Comparison of ENCODE assay signal across 20 mouse cellular contexts in genomic region chr1:105784257-105785016, GRCm38 (mm10). TPM values are rescaled to one million over a fixed set of nuclear protein-coding genes. Genes with fewer than 3 reads are reported as not detected.
DNase-seq lines count a peak whose midpoint lies in the region; ATAC-seq and TF ChIP-seq lines count a peak whose summit lies in the region.
"Had no signal": no experiment of that assay in that cellular context is flagged by ENCODE, and none has a peak within 500 bp of the region (broad histone marks: within the 10 kb centered on the region; RNA-seq: fewer than 3 reads in every experiment).

No protein-coding gene starts in this region.

- ATAC-seq in lung, embryonic 14.5 days (ENCODE audit: insufficient read depth) = no peak
- ATAC-seq in intestine, embryonic 14.5 days (replicated peaks; ENCODE audit: low FRiP score, low TSS enrichment, low read depth) = peak; percentile 33
- no peak for ATAC-seq in stomach, embryonic 15.5 days (ENCODE audit: insufficient read depth, low FRiP score, low read depth)
- ATAC-seq: forebrain, embryonic 13.5 days; liver, postnatal 0 days had no signal

- H3K4me1 ChIP-seq in kidney, adult 2 months (ENCODE audit: control insufficient read depth, insufficient read depth, low read length) = no peaks in the 10 kb centered on the region
- 0 out of 2 replicates have a peak, but pooled peaks cover 3% of the 10 kb centered on the region for H3K4me1 ChIP-seq in lung, embryonic 14.5 days (ENCODE audit: insufficient read depth)
- H3K4me1 ChIP-seq in intestine, embryonic 14.5 days (replicated peaks; ENCODE audit: control insufficient read depth, insufficient read depth, low read length) = peaks cover 14% of the 10 kb centered on the region; the same call in 1 of the 2 replicates
- 0 out of 2 replicates have a peak, but pooled peaks cover 5% of the 10 kb centered on the region for H3K4me1 ChIP-seq in stomach, embryonic 15.5 days

- H3K36me3 ChIP-seq in kidney, adult 2 months (ENCODE audit: control insufficient read depth, insufficient read depth, low read length) = no peaks in the 10 kb centered on the region
- no peaks in the 10 kb centered on the region for H3K36me3 ChIP-seq in lung, embryonic 14.5 days (ENCODE audit: insufficient read depth)
- no peaks in the 10 kb centered on the region for H3K36me3 ChIP-seq in intestine, embryonic 14.5 days (ENCODE audit: control insufficient read depth, insufficient read depth, low read length)
- no peaks in the 10 kb centered on the region for H3K36me3 ChIP-seq in stomach, embryonic 15.5 days
- H3K36me3 ChIP-seq: heart, embryonic 15.5 days; hindbrain, embryonic 13.5 days; limb, embryonic 12.5 days; midbrain, embryonic 12.5 days had no signal

- no peak overlapping the region for H3K4me3 ChIP-seq in kidney, adult 2 months (ENCODE audit: insufficient read depth, low read depth, low read length)
- H3K4me3 ChIP-seq in lung, embryonic 14.5 days (ENCODE audit: low read depth, low read length) = no peak overlapping the region
- H3K4me3 ChIP-seq in intestine, embryonic 14.5 days (ENCODE audit: low read depth, low read length) = no peak overlapping the region
- no peak overlapping the region for H3K4me3 ChIP-seq in stomach, embryonic 15.5 days (replicated peaks)
- H3K4me3 ChIP-seq: forebrain, embryonic 13.5 days; heart, embryonic 15.5 days; hindbrain, embryonic 13.5 days; limb, embryonic 12.5 days; midbrain, embryonic 12.5 days had no signal

- H3K9ac ChIP-seq in lung, embryonic 14.5 days = no peak overlapping the region
- no peak overlapping the region for H3K9ac ChIP-seq in intestine, embryonic 14.5 days (ENCODE audit: low read length)
- no peak overlapping the region for H3K9ac ChIP-seq in stomach, embryonic 15.5 days
- H3K9ac ChIP-seq: forebrain, embryonic 13.5 days; heart, embryonic 15.5 days; hindbrain, embryonic 13.5 days; limb, embryonic 12.5 days; liver, postnatal 0 days; midbrain, embryonic 12.5 days had no signal

- H3K4me2 ChIP-seq in lung, embryonic 14.5 days = no peak overlapping the region
- H3K4me2 ChIP-seq in intestine, embryonic 14.5 days (ENCODE audit: low read length) = peak overlapping the region; percentile 30; the same call in 1 of the 2 replicates
- H3K4me2 ChIP-seq in stomach, embryonic 15.5 days = no peak overlapping the region
- H3K4me2 ChIP-seq: forebrain, embryonic 13.5 days; heart, embryonic 15.5 days; hindbrain, embryonic 13.5 days; limb, embryonic 12.5 days; liver, embryonic 11.5 days; midbrain, embryonic 12.5 days had no signal

- 70% methylated on average over 5 of the region's 5 CpGs for WGBS in kidney, adult 2 months
- WGBS in lung, embryonic 14.5 days = 61% methylated on average over 5 of the region's 5 CpGs
- 41% methylated on average over 5 of the region's 5 CpGs for WGBS in intestine, embryonic 14.5 days
- 53% methylated on average over 5 of the region's 5 CpGs for WGBS in stomach, embryonic 15.5 days

- H3K27ac ChIP-seq in kidney, adult 2 months (ENCODE audit: insufficient read depth, low read depth, low read length) = 0 out of 2 replicates have a peak overlapping the region, but pooled peaks have one; percentile 61
- H3K27ac ChIP-seq in lung, embryonic 14.5 days (ENCODE audit: low read depth) = 0 out of 2 replicates have a peak overlapping the region, but pooled peaks have one; percentile 30
- peak overlapping the region; percentile 78 for H3K27ac ChIP-seq in intestine, embryonic 14.5 days (ENCODE audit: low read depth)
- H3K27ac ChIP-seq in stomach, embryonic 15.5 days = peak overlapping the region; percentile 63; the same call in 1 of the 2 replicates
- H3K27ac ChIP-seq: forebrain, embryonic 13.5 days; heart, embryonic 15.5 days; hindbrain, embryonic 13.5 days; limb, embryonic 12.5 days; midbrain, embryonic 12.5 days had no signal

- no peak for TF ChIP-seq POLR2A in kidney, adult 2 months (IDR thresholded peaks at IDR 0.05; ENCODE audit: low read depth, low read length)

- no peak for TF ChIP-seq CTCF in kidney, adult 2 months (conservative IDR thresholded peaks at IDR 0.05; ENCODE audit: insufficient read depth, insufficient read length, low read depth, low read length)
- TF ChIP-seq CTCF in lung, embryonic 14.5 days (IDR thresholded peaks at IDR 0.05; ENCODE audit: low read depth) = no peak

- H3K27me3 ChIP-seq in kidney, adult 2 months (replicated peaks; ENCODE audit: control insufficient read depth, insufficient read depth, low read length) = no peaks in the 10 kb centered on the region
- H3K27me3 ChIP-seq in lung, embryonic 14.5 days (ENCODE audit: insufficient read depth, low read length) = peaks cover 20% of the 10 kb centered on the region
- H3K27me3 ChIP-seq in intestine, embryonic 14.5 days (replicated peaks; ENCODE audit: control insufficient read depth, insufficient read depth, low read length) = peaks cover 8% of the 10 kb centered on the region
- H3K27me3 ChIP-seq in stomach, embryonic 15.5 days (replicated peaks) = 0 out of 2 replicates have a peak, but pooled peaks cover 5% of the 10 kb centered on the region

- no peaks in the 10 kb centered on the region for H3K9me3 ChIP-seq in lung, embryonic 14.5 days (ENCODE audit: low read depth, low read length)
- no peaks in the 10 kb centered on the region for H3K9me3 ChIP-seq in intestine, embryonic 14.5 days (ENCODE audit: control insufficient read depth, low read length)
- no peaks in the 10 kb centered on the region for H3K9me3 ChIP-seq in stomach, embryonic 15.5 days
- H3K9me3 ChIP-seq: forebrain, embryonic 13.5 days; heart, embryonic 15.5 days; hindbrain, embryonic 13.5 days; limb, embryonic 12.5 days; midbrain, embryonic 12.5 days had no signal

- peak; percentile 41 for DNase-seq in kidney, adult 2 months
- DNase-seq in kidney, postnatal 4 days = no peak
- no peak for DNase-seq in lung, embryonic 14.5 days
- DNase-seq in lung, adult 18-20 months = no peak
- DNase-seq in intestine, embryonic 14.5 days (ENCODE audit: low spot score) = peak; percentile 68
- DNase-seq in adrenal gland, postnatal 10 days = no peak
- DNase-seq: adrenal gland, postnatal 14 days; cerebellum, adult 8-10 months; cerebellum, postnatal 36 days; gastrocnemius, postnatal 36 days; heart, postnatal 36 days; liver, postnatal 0 days; thymus, postnatal 36 days had no signal

RNA-seq across cellular contexts. Expression of gene Tnfrsf11a, which starts 3.9 kb away (rescaled TPM):
- polyA plus RNA-seq in kidney, adult 2 months (2012; rRNA removed) = 2.6 and 3.0 TPM in 2 replicates
- polyA plus RNA-seq in lung, embryonic 14.5 days (2014; fragmentation: Nextera tagmentation; extraction: Ambion mirVana) = 2.1 and 2.4 TPM in 2 replicates
- polyA plus RNA-seq in intestine, embryonic 14.5 days (2014; fragmentation: Nextera tagmentation; extraction: Ambion mirVana) = 6.3 and 7.2 TPM in 2 replicates
- polyA plus RNA-seq in stomach, embryonic 15.5 days (2015; fragmentation: Nextera tagmentation; extraction: Ambion mirVana) = 4.1 TPM in 2 replicates
- 1 to 10 TPM; 2.9 to 3.3 TPM for total RNA-seq in adrenal gland, postnatal 10 days (2021)

Comparison
In these comparisons a context has a peak if more than half of its experiments do, and no peak if none do; other contexts are left out.
1. DNase-seq: peak in kidney, adult 2 months (single experiment) and intestine, embryonic 14.5 days (single experiment); none in kidney, postnatal 4 days (0 of 2), lung, embryonic 14.5 days (single experiment), lung, adult 18-20 months (0 of 2) and adrenal gland, postnatal 10 days (single experiment).
2. Peak in every context shown above with its lines, with median percentiles within 50 percentile points of each other: H3K27ac ChIP-seq.